Mouse (Mus musculus) embryonic facial prominence, embryonic 10.5 days (tissue): ENCODE measurements around the gene Tnks2. TPM values are rescaled to one million over a fixed set of nuclear protein-coding genes. Genes with fewer than 3 reads are reported as not detected.

Experiments
- DNase-seq: peaks from one replicate; pipeline ENCODE4 v3.0.0-alpha.2; 2017; ENCODE audit warnings: low spot score
- H3K27ac ChIP-seq: fragments of 300-500 bp; sonication (generic); replicated peaks from 2 replicates; pipeline ENCODE4 v1.5.1; 2016; ENCODE audit warnings: mild to moderate bottlenecking
- H3K27me3 ChIP-seq: fragments of 300-500 bp; sonication (generic); replicated peaks from 2 replicates; pipeline ENCODE4 v1.6.1; 2016; ENCODE audit warnings: low read depth, mild to moderate bottlenecking; ENCODE audit not compliant: poor library complexity, severe bottlenecking
- H3K36me3 ChIP-seq: fragments of 300-500 bp; sonication (generic); replicated peaks from 2 replicates; pipeline ENCODE4 v1.6.1; 2016; ENCODE audit warnings: mild to moderate bottlenecking, moderate library complexity
- H3K4me1 ChIP-seq: fragments of 300-500 bp; sonication (generic); 2 replicates; pipeline ENCODE4 v1.6.1; 2016
- H3K4me3 ChIP-seq: fragments of 300-500 bp; sonication (generic); 2 replicates; pipeline ENCODE4 v1.5.1; 2016; ENCODE audit warnings: mild to moderate bottlenecking, moderate library complexity
- H3K9me3 ChIP-seq: fragments of 300-500 bp; sonication (generic); 2 replicates; pipeline ENCODE4 v1.6.1; 2016; ENCODE audit warnings: mild to moderate bottlenecking
- WGBS: fragments of 180-500 bp; shearing (Covaris S2); methylation state at CpG from one replicate; pipeline ENCODE4 v1.1.7; 2016; 5-methylcytosine and 5-hydroxymethylcytosine counted together
- polyA plus RNA-seq: library from polyadenylated mRNA; unstranded; fragments of >200 nt; fragmentation: Nextera tagmentation; extraction: Ambion mirVana; gene quantifications from 2 replicates; pipeline ENCODE4 v1.2.1, GENCODE M21; 2016

Gene Tnks2
- polyA plus RNA-seq, 1 experiment from 2014 or later: 60.3 TPM

DNA sequence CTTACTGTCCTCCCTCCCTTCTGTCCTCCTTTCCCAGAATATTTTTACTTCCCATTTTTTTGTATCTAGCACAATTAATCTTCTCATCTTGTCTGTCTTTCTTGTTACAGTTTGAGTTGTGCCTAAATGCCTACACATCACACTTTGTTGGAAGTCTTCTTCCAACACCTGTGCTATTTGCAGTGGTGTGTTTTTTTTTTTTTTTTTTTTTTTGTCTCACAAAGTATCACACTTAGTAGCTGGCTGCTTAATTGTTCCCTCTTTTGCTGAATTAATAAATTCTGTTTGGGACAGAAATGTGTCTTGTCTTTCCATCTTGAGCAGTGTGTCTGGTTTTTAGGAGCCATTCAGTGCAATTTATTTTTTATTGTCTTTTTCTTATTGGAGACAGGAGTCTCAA, 95.8 kb downstream of the Tnks2 start:
- Histone ChIP-seq H3K9me3 (no peaks in the 10 kb centered on the region), H3K4me3 (no peak overlapping the region), H3K36me3 (0 out of 2 replicates have a peak, but pooled peaks cover 7% of the 10 kb centered on the region), H3K4me1 (peaks cover 17% of the 10 kb centered on the region), H3K27ac (no peak overlapping the region), H3K27me3 (no peaks in the 10 kb centered on the region)
- no peak for DNase-seq

- Histone ChIP-seq H3K4me3 (no peak overlapping the region), H3K9me3 (no peaks in the 10 kb centered on the region), H3K27ac (no peak overlapping the region), H3K27me3 (no peaks in the 10 kb centered on the region), H3K4me1 (peaks cover 7% of the 10 kb centered on the region), H3K36me3 (peaks cover 20% of the 10 kb centered on the region; the same call in 1 of the 2 replicates)
- no peak for DNase-seq
These were observed 98.1 kb downstream of the Tnks2 start for GRCm38 (mm10) chr19:36932097-36932496.

GRCm38 (mm10) chr19:36932613-36933012, 98.6 kb downstream of the Tnks2 start:
- H3K27me3 ChIP-seq: no peaks in the 10 kb centered on the region
- 92% methylated on average over 2 of the region's 2 CpGs for WGBS
- H3K4me1 ChIP-seq: peaks cover 1% of the 10 kb centered on the region
- DNase-seq: no peak
- H3K36me3 ChIP-seq: peaks cover 20% of the 10 kb centered on the region; the same call in 1 of the 2 replicates
- H3K4me3 ChIP-seq: no peak overlapping the region
- H3K9me3 ChIP-seq: no peaks in the 10 kb centered on the region
- no peak overlapping the region for H3K27ac ChIP-seq

DNA sequence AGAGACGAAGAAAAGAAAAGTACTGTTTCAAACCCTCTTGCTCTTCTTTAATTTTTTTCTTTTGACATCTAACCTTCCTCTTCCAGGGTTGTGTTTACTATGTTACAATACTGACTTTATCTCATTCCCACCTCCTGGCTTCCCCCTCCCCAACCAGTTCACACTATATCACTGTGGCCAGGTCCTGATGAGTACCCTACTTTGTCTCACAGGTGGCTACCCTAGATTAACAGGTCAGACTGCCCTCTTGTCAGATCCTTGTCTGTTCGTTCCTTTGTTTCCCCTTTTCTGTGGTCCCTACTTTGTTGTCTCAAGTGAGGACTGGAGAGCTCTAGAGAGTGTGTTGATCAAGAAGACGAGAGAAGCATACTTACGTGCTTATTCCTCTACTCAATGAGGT, 102.3 kb downstream of the Tnks2 start:
- WGBS: 90% methylated on average over 4 of the region's 4 CpGs
- peaks cover 16% of the 10 kb centered on the region; the same call in 1 of the 2 replicates for H3K36me3 ChIP-seq
- DNase-seq: no peak
- no peak overlapping the region for H3K27ac ChIP-seq
- H3K27me3 ChIP-seq: no peaks in the 10 kb centered on the region
- no peak overlapping the region for H3K4me3 ChIP-seq
- no peaks in the 10 kb centered on the region for H3K9me3 ChIP-seq
- no peaks in the 10 kb centered on the region for H3K4me1 ChIP-seq

DNA sequence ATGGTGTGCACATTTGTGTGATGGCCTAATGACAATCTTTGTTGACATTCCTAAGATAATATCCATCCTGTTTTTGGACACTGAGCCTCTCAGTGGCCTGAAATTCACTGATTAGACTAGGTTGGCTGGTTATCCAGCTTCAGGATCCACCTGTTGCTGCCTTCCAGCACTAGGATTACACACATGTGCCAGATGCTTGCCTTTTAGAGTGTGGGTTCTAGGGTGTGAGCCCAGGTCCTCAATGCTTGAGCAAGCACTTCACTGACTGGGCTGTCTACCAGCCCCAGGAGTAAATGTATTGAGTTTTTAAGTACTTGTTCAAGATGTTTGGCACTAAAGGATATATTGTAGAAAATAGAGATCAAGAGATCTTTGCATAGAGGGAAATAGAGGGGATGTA, 104.0 kb downstream of the Tnks2 start:
- Histone ChIP-seq H3K36me3 (peaks cover 13% of the 10 kb centered on the region; the same call in 1 of the 2 replicates), H3K27me3 (no peaks in the 10 kb centered on the region), H3K4me1 (no peaks in the 10 kb centered on the region), H3K4me3 (no peak overlapping the region), H3K9me3 (no peaks in the 10 kb centered on the region), H3K27ac (no peak overlapping the region)
- DNase-seq: no peak

GRCm38 (mm10) chr19:36940064-36940463, 106.0 kb downstream of the Tnks2 start:
- Histone ChIP-seq H3K27me3 (no peaks in the 10 kb centered on the region), H3K36me3 (peaks cover 19% of the 10 kb centered on the region), H3K27ac (no peak overlapping the region), H3K4me1 (no peaks in the 10 kb centered on the region), H3K9me3 (no peaks in the 10 kb centered on the region), H3K4me3 (no peak overlapping the region)
- DNase-seq: no peak
- WGBS: 90% methylated on average over 1 of the region's 1 CpGs

Other genes starting within 250 kb of the Tnks2 start
- gene Ppp1r3c, start 97.6 kb upstream of the Tnks2 start, polyA plus RNA-seq: 1.8 and 2.2 TPM in 2 replicates
- 9.1 and 11.7 TPM in 2 replicates for gene Fgfbp3, start 85.4 kb downstream of the Tnks2 start, polyA plus RNA-seq
- gene Btaf1, start 91.8 kb downstream of the Tnks2 start, polyA plus RNA-seq: 16.6 and 20.3 TPM in 2 replicates